Mouse (Mus musculus) heart, postnatal 0 days (tissue): ENCODE data around the gene Sptlc3.
A peak's percentile ranks its signal among the peaks of the same experiment; 100 is the strongest.

Experiments
- CTCF ChIP-seq: IDR thresholded peaks from 2 replicates; pipeline ENCODE4 v1.5.1; 2016; ENCODE audit warnings: antibody characterized with exemption, control low read depth, low read depth
- EP300 ChIP-seq: IDR thresholded peaks from 2 replicates; pipeline ENCODE4 v1.6.1; 2016; ENCODE audit warnings: antibody characterized with exemption, low read depth

- 0 out of 2 replicates have a peak, but pooled peaks have one; percentile 4 for TF ChIP-seq CTCF
- no peak for TF ChIP-seq EP300
Measured at GRCm38 (mm10) chr2:139678275-139679140, 184.8 kb downstream of the Sptlc3 start.
